Mouse (Mus musculus): ENCODE measurements around the gene Srp54a. TPM values are rescaled to one million over a fixed set of nuclear protein-coding genes. Genes with fewer than 3 reads are reported as not detected.
"Not testable (repeated sequence)": the region's sequence is repeated elsewhere in the genome, so short reads cannot be mapped to it uniquely, and the experiment has no call there.

Gene Srp54a
- polyA plus RNA-seq, 1 experiment from 2014 or later: 207 TPM

DNA sequence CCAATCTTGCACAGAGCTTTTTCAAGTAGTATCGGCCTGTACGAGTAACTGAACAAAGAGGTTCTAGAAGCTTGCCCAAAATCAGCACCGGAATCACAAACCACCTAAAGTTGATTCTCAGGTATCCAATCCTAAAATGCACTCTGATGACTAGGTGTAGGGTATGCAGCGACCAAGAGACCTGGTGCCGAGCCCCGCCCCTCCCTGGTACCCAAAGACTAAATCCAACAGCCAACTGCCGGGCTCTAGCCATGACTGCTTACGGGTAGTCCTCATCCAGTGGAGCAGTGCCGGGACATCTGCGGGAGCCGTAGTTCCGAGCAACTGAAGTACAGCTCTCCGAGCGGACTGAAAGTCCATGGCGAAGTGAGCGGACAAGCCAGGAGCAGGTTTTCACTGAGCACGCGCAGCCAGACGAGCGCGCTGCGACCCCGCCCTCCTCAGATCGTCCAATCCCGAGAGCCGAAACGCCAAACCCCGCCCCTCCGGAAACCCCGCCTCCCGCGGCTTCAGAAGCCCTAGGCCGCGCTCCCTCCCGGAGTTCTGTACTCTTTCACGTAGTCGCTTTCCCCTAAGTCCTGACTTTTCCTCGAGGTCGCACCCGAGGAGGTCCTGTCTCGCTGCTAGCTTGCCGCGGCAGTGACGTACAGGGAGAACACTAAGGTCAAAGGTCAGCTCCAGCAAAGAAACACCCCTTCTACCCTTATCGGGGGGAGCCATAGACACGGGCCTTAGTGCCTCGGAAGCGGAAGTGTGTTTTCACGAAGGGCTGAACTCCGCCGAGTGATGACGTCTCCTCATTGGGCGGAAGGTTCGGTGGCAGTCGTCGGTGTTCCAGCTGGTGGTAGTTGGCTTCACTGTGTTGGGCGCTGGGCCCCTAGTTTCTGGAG lies 74.7 kb downstream of the Srp54a start, which contains the start of gene Srp54b:
Srp54b (plus strand) TSS at position 546 of the 890 bp plus-strand sequence.
- not testable (repeated sequence) for H3K36me3 ChIP-seq; H3K4me2 ChIP-seq (replicated peaks); H3K4me1 ChIP-seq; H3K9me3 ChIP-seq; H3K27me3 ChIP-seq; H3K27ac ChIP-seq; H3K9ac ChIP-seq
- ATAC-seq (ENCODE audit: low FRiP score, low read depth): peak; percentile 98
- peak within 1 kb of the TSS; percentile 36 for H3K4me3 ChIP-seq
- no CpG with 5 or more reads among the region's 57 CpGs for WGBS

GRCm38 (mm10) chr12:55155449-55155783 lies 75.4 kb downstream of the Srp54a start:
- peak; percentile 34 for ATAC-seq (ENCODE audit: low FRiP score, low read depth)
- 0% methylated on average over 10 of the region's 24 CpGs for WGBS
- peak overlapping the region; percentile 36 for H3K4me3 ChIP-seq

More at GRCm38 (mm10) chr12:55155449-55155783, 75.4 kb downstream of the Srp54a start:
- H3K4me1 ChIP-seq; H3K27me3 ChIP-seq; H3K27ac ChIP-seq; H3K4me2 ChIP-seq (replicated peaks); H3K36me3 ChIP-seq; H3K9ac ChIP-seq; H3K9me3 ChIP-seq: not testable (repeated sequence)

Other genes with a start within 250 kb of the Srp54a start
- gene Cfl2, start 217.4 kb upstream of the Srp54a start, polyA plus RNA-seq (2015; fragmentation: Nextera tagmentation; extraction: Ambion mirVana): 184 and 187 TPM in 2 replicates
- gene Gm20403, start 93.7 kb upstream of the Srp54a start, polyA plus RNA-seq (2015; fragmentation: Nextera tagmentation; extraction: Ambion mirVana): not detected in 2 replicates
- gene Baz1a, start 65.9 kb upstream of the Srp54a start, polyA plus RNA-seq (2015; fragmentation: Nextera tagmentation; extraction: Ambion mirVana): 21.6 and 23.7 TPM in 2 replicates
- gene 2700097O09Rik, start 152 bp upstream of the Srp54a start, polyA plus RNA-seq (2015; fragmentation: Nextera tagmentation; extraction: Ambion mirVana): 43.9 and 45.5 TPM in 2 replicates
- gene Fam177a, start 44.2 kb downstream of the Srp54a start, polyA plus RNA-seq (2015; fragmentation: Nextera tagmentation; extraction: Ambion mirVana): 21.5 and 25.8 TPM in 2 replicates
- 63.5 and 69.6 TPM in 2 replicates for gene Srp54b, start 74.8 kb downstream of the Srp54a start, polyA plus RNA-seq (2015; fragmentation: Nextera tagmentation; extraction: Ambion mirVana)
- 0.15 and 3.2 TPM in 2 replicates for gene 1700047I17Rik2, start 119.3 kb downstream of the Srp54a start, polyA plus RNA-seq (2015; fragmentation: Nextera tagmentation; extraction: Ambion mirVana)
- 80.3 and 85.2 TPM in 2 replicates for gene Srp54c, start 149.9 kb downstream of the Srp54a start, polyA plus RNA-seq (2015; fragmentation: Nextera tagmentation; extraction: Ambion mirVana)
- 14.6 and 14.9 TPM in 2 replicates for gene 1110008L16Rik, start 219.3 kb downstream of the Srp54a start, polyA plus RNA-seq (2015; fragmentation: Nextera tagmentation; extraction: Ambion mirVana)
- gene Ppp2r3c, start 222.7 kb downstream of the Srp54a start, polyA plus RNA-seq (2015; fragmentation: Nextera tagmentation; extraction: Ambion mirVana): 16.7 and 17.5 TPM in 2 replicates

Data from limb, embryonic 13.5 days (tissue).